ENCODE assay signal across 8 mouse cellular contexts in the genomic region with DNA sequence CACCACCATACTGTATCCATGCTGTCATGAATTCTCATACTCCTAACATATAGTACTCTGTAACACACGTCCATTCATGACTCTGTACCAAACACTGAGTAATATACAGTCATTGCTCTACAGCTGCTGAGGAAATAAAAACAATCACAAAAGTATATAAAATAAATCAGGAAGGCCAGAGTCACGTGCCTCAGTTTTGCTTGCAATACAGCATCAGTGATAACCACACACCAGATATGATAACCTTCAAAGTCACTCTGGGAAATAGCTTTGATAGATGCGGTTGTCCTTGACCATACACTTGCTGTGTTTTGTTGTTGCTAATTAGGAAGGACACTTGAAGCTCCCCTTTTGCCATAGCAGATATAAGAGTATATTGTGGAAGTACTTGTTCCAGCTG. TPM values are rescaled to one million over a fixed set of nuclear protein-coding genes. Genes with fewer than 3 reads are reported as not detected.
"Had no signal": no experiment of that assay in that cellular context is flagged by ENCODE, and none has a peak within 500 bp of the region (broad histone marks: within the 10 kb centered on the region; RNA-seq: fewer than 3 reads in every experiment).

No protein-coding gene starts in this region.

RNA-seq across cellular contexts. Expression of gene Gm7361, which starts 9.2 kb away (rescaled TPM):
- total RNA-seq: neutrophil, adult 5-6 weeks had no signal
- polyA plus RNA-seq: neural tube, embryonic 12.5 days; small intestine, adult 2 months; spleen, adult 2 months; stomach, embryonic 14.5 days; stomach, embryonic 15.5 days; stomach, embryonic 16.5 days; stomach, postnatal 0 days had no signal
